Mouse (Mus musculus) kidney, embryonic 15.5 days (tissue): ENCODE data around the gene Sdk2. TPM values are rescaled to one million over a fixed set of nuclear protein-coding genes. Genes with fewer than 3 reads are reported as not detected.

ENCODE experiments used
- ATAC-seq: fragments of 200-750 bp; cut with Nextera tagmentation; replicated peaks from 2 replicates; pipeline ENCODE4 v1.8.0; 2017; ENCODE audit warnings: moderate TSS enrichment; ENCODE audit not compliant: low FRiP score
- H3K27ac ChIP-seq: fragments of 300-500 bp; sonication (generic); 2 replicates; pipeline ENCODE4 v1.5.1; 2015; ENCODE audit warnings: mild to moderate bottlenecking, inconsistent platforms
- H3K27me3 ChIP-seq: fragments of 300-500 bp; sonication (generic); 2 replicates; pipeline ENCODE4 v1.6.1; 2015; ENCODE audit warnings: inconsistent platforms
- H3K36me3 ChIP-seq: fragments of 300-500 bp; sonication (generic); 2 replicates; pipeline ENCODE4 v1.6.1; 2015; ENCODE audit warnings: inconsistent platforms
- H3K4me1 ChIP-seq: fragments of 300-500 bp; sonication (generic); 2 replicates; pipeline ENCODE4 v1.6.1; 2015; ENCODE audit warnings: inconsistent platforms
- H3K4me2 ChIP-seq: fragments of 300-500 bp; sonication (generic); 2 replicates; pipeline ENCODE4 v1.6.1; 2015; ENCODE audit warnings: moderate library complexity, mild to moderate bottlenecking, inconsistent platforms
- H3K4me3 ChIP-seq: fragments of 300-500 bp; sonication (generic); replicated peaks from 2 replicates; pipeline ENCODE4 v1.5.1; 2015; ENCODE audit warnings: mild to moderate bottlenecking, inconsistent platforms
- H3K9ac ChIP-seq: fragments of 300-500 bp; sonication (generic); 2 replicates; pipeline ENCODE4 v1.6.1; 2015; ENCODE audit warnings: mild to moderate bottlenecking, inconsistent platforms
- H3K9me3 ChIP-seq: fragments of 300-500 bp; sonication (generic); replicated peaks from 2 replicates; pipeline ENCODE4 v1.6.1; 2016; ENCODE audit warnings: inconsistent platforms
- WGBS: fragments of 180-500 bp; shearing (Covaris S2); methylation state at CpG from one replicate; pipeline ENCODE4 v1.1.7; 2015; ENCODE audit warnings: mixed read lengths; 5-methylcytosine and 5-hydroxymethylcytosine counted together
- polyA plus RNA-seq: library from polyadenylated mRNA; unstranded; fragments of >200 nt; fragmentation: Nextera tagmentation; extraction: Ambion mirVana; gene quantifications from 2 replicates; pipeline ENCODE4 v1.2.1, GENCODE M21; 2015

Sdk2 gene
- polyA plus RNA-seq, 1 experiment from 2014 or later, result 4.3 TPM

DNA sequence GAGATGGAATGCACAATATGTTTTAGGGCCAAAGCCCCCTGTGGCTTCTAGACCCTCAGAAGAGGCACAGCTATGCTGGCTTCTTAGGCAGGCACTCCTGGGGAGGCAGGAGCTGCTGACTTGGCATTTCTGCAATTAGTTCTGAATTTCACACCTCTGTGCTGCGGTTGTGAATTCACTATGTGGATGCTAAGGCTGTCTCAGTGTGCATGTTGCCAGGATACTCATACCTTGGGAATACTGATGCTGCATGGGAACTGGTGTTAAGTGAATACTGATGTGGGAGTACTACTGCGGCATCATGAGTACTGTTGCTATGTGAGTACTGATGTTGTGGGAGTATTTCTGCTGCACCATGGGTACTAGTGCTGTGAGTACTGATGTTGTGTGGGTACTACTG lies 284.4 kb downstream of the Sdk2 start:
- Histone ChIP-seq H3K4me1 (peaks cover 76% of the 10 kb centered on the region), H3K4me2 (no peak overlapping the region), H3K9ac (no peak overlapping the region), H3K27me3 (no peaks in the 10 kb centered on the region), H3K4me3 (no peak overlapping the region), H3K36me3 (no peaks in the 10 kb centered on the region), H3K9me3 (no peaks in the 10 kb centered on the region), H3K27ac (no peak overlapping the region)
- ATAC-seq, result no peak
- WGBS, result 88% methylated on average over 2 of the region's 2 CpGs

DNA sequence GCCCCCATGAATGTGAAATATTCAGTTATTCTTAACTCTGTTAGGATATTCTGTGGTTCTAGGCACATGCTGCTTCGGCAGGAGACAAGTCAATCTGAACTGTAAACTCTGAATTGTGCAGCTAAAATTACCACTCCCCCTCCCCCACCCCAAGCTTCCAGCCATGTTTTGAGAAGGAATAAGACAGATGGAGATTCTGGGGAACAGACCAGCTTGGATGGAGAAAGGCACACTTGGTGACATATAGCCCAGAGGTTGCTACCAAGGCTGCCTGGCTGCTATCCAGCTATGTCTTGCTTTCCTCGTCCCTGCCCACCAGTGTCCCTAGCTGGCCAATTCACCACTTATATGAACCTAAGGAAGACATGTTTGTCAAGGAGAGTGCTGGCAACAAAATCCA lies 284.8 kb downstream of the Sdk2 start:
- H3K4me1 ChIP-seq, result peaks cover 78% of the 10 kb centered on the region

DNA sequence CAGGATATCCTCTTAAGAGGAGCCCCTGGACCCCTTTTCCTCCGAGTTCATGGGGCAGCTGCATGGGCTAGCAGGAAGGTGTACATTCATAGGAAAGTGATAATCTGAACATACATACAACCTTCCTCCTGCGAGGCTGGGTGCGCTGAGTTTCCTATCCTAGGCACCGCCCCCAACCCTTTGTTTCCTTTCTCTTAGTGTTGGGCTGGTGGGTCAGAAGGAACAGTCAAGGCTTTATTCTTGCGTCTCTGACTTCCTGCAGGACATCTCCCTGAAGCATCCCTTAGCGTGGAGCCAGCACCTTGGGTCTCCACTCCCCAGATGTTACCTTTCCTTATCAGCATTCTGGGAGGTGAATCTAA lies 287.2 kb downstream of the Sdk2 start:
- H3K9me3 ChIP-seq, result no peaks in the 10 kb centered on the region
- WGBS, result 33% methylated on average over 6 of the region's 6 CpGs
- peaks cover 58% of the 10 kb centered on the region for H3K4me1 ChIP-seq
- no peaks in the 10 kb centered on the region for H3K27me3 ChIP-seq
- peak overlapping the region; percentile 15 for H3K4me2 ChIP-seq
- no peak for ATAC-seq
- no peak overlapping the region for H3K9ac ChIP-seq
- peak overlapping the region; percentile 81 for H3K27ac ChIP-seq
- no peak overlapping the region for H3K4me3 ChIP-seq
- H3K36me3 ChIP-seq, result no peaks in the 10 kb centered on the region

More for the DNA sequence above, 284.8 kb downstream of the Sdk2 start:
- Histone ChIP-seq H3K27me3 (no peaks in the 10 kb centered on the region), H3K9ac (no peak overlapping the region), H3K27ac (no peak overlapping the region), H3K36me3 (no peaks in the 10 kb centered on the region), H3K4me3 (no peak overlapping the region), H3K9me3 (no peaks in the 10 kb centered on the region), H3K4me2 (no peak overlapping the region)
- 41% methylated on average over 2 of the region's 2 CpGs for WGBS
- ATAC-seq, result no peak

DNA sequence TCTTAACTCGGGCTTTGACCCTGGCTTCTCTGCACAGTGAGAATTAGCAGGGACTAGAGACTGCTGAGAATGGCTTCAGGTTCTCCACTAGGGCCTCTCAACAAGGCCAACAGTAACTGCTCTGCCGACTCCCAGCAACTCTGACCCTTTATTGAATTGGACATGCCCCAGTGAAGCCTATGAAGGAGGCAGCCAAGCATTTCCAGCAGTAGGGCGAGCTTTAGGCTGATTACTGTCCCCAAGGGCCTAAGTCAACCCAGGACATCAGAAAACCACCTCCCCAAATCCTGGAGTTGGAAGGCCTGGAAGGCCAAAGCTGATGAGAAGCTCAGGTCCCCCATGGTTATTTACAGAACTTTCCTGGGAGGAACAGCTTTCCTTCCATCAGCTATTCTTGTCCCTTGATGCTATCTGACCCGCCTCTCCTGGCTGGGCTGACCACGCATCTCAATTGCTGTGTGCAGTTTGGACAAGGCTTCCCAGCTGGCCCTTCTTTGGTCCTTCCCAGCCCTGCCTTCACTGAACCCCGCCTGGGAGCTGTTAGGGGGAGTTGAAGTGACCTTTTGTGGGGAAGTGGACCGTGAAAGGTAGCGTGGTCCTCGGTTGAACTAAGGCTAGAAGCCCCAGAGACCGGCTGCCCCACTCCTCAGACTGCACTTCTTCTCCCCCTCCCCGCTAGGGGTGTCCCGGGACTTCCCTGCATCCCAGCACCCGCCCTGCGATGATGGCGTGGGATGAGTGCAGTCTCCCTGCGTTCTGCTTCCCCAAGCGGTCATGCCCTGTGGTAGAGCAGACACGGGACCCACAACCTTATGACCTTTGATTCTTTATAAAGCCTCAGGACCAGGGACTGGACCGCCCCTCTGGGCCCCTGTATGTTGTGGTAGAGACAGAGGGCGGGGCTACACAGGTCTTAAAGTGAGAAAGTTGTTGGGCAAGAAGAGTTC lies 287.8 kb downstream of the Sdk2 start:
- 12% methylated on average over 20 of the region's 20 CpGs for WGBS
- no peaks in the 10 kb centered on the region for H3K27me3 ChIP-seq
- H3K27ac ChIP-seq, result peak overlapping the region; percentile 81
- H3K36me3 ChIP-seq, result no peaks in the 10 kb centered on the region
- no peak overlapping the region for H3K4me3 ChIP-seq
- no peaks in the 10 kb centered on the region for H3K9me3 ChIP-seq
- peak overlapping the region; percentile 15 for H3K4me2 ChIP-seq
- H3K4me1 ChIP-seq, result peaks cover 54% of the 10 kb centered on the region
- no peak overlapping the region for H3K9ac ChIP-seq
- peak; percentile 65 for ATAC-seq

DNA sequence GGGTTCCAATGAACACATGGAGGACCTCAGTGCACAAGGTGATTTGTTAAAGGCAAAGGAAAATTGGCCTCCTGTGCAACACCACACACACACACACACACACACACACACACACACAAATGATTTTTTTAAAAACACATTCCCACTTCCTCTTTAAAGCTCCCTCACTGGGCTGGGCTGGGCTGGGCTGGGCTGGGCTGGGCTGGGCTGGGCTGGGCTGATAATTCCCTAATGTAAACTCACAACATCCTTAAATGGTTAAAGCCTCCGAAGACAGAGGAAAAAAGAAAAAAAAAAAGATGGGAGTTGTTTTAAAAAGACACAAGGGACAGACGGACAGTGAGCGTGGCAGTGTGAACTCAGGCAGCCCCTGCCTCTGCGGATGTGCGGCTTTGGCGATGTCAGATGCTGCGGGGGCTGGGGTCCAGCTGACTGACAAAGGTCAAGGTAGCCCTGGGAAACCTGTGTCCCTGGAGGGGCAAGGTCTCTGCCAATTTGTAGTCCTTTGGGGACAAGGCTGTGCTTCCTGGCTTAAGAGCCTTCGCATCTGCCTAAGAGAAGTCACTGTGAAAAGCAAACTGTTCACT lies 288.9 kb downstream of the Sdk2 start:
- WGBS, result 38% methylated on average over 8 of the region's 8 CpGs
- peak overlapping the region; percentile 81 for H3K27ac ChIP-seq
- no peak for ATAC-seq
- no peak overlapping the region for H3K4me3 ChIP-seq
- H3K9ac ChIP-seq, result no peak overlapping the region
- H3K4me1 ChIP-seq, result peaks cover 54% of the 10 kb centered on the region
- H3K36me3 ChIP-seq, result no peaks in the 10 kb centered on the region
- no peaks in the 10 kb centered on the region for H3K9me3 ChIP-seq
- peak overlapping the region; percentile 34; the same call in 1 of the 2 replicates for H3K4me2 ChIP-seq
- H3K27me3 ChIP-seq, result no peaks in the 10 kb centered on the region

DNA sequence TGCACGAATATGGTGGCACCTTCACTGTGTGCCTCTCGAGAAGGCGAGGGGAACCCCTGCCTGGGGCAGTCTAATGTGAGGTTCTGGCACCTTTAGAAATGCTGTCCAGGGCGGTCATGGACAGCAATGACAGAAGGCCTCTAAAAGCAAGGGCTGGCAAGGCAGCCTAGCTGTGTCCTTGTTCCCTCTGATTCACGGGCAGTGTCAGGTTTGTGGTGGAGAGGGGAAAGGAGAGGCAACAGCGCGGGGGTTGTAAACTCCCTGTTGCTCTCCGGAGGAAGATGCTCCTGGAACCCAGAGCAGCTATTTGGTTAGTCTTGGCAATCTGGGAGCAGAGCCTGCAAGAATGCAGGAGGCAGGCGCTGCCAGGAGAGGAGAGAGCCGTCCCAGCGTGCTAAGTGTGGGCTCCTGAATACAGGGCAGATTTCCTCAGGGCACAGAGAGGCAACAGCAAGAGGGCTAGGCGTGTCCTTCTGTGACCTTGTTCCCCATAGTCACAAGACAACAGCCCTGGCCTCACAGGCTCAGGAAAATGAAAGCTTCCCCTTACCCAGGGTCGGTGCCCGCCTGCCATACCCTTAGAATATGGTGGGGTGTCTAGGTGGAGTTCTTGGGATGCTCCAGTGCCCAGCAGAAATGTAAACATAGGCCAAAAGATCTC lies 289.9 kb downstream of the Sdk2 start:
- WGBS, result 59% methylated on average over 14 of the region's 14 CpGs
- H3K4me2 ChIP-seq, result no peak overlapping the region
- no peaks in the 10 kb centered on the region for H3K27me3 ChIP-seq
- H3K4me1 ChIP-seq, result peaks cover 48% of the 10 kb centered on the region
- H3K9ac ChIP-seq, result no peak overlapping the region
- peak overlapping the region; percentile 41 for H3K27ac ChIP-seq
- no peak overlapping the region for H3K4me3 ChIP-seq
- no peaks in the 10 kb centered on the region for H3K36me3 ChIP-seq
- no peak for ATAC-seq
- no peaks in the 10 kb centered on the region for H3K9me3 ChIP-seq

DNA sequence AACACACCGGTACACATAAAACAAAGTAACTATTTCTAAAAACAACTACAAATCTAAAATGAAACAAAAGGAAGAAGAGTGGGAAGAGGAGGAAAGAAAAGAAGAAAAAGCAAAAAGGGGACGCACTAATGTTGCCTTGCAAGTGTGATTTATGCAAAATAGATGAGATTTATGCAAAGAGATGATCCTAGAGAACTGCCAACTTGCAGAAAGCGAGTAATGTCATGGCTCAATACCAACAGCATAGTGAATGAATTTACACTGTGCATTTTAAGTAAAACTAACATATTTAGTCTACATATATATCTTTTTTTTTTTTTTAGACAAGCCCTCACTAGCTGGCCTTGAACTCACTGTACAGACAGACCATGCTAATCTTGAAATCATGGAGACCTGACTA lies 292.1 kb downstream of the Sdk2 start:
- no peaks in the 10 kb centered on the region for H3K27me3 ChIP-seq
- H3K27ac ChIP-seq, result no peak overlapping the region
- 88% methylated on average over 3 of the region's 3 CpGs for WGBS
- no peak overlapping the region for H3K9ac ChIP-seq
- no peak overlapping the region for H3K4me2 ChIP-seq
- H3K36me3 ChIP-seq, result no peaks in the 10 kb centered on the region
- ATAC-seq, result no peak
- H3K4me3 ChIP-seq, result no peak overlapping the region
- no peaks in the 10 kb centered on the region for H3K9me3 ChIP-seq
- H3K4me1 ChIP-seq, result peaks cover 31% of the 10 kb centered on the region

DNA sequence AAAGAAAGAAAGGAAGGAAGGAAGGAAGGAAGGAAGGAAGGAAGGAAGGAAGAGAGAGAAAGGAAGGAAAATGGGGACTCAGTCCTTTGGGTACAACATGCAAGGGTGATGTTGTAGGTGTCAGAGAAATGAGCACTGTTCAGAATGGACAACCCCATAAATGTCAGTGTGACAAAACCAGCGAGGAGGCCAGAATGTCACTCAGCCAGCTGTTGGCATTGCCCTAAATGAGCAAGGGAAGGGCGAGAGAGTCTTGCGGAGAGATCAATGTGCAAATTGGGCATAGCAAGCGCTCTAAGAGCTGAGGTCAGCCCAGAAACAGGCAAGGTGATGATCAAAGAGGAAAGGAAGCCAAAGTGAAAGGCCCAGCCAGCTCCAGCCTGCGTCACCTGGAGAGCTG lies 293.7 kb downstream of the Sdk2 start:
- WGBS, result 86% methylated on average over 5 of the region's 5 CpGs

DNA sequence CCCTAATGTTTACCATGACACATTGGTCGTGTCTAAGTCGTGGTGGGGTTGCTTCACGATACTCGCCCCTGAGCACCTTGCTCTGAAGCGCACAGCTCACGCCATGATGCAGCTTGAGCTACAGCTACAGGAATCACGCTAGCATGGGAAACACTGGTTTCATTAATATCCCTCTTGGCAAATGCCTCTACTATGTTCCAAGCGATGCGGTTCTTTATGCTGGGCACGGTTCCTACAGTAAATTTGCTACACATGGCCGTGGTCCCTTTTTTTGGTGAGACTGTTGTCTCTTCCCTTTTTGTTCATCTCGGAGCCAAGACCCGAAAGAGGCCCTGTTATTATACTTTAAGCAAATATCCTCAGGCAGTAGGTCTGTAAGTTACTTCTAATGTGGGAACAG lies 295.7 kb downstream of the Sdk2 start:
- no peaks in the 10 kb centered on the region for H3K36me3 ChIP-seq

More for the DNA sequence above, 293.7 kb downstream of the Sdk2 start:
- H3K36me3 ChIP-seq, result no peaks in the 10 kb centered on the region
- H3K9me3 ChIP-seq, result no peaks in the 10 kb centered on the region
- H3K9ac ChIP-seq, result no peak overlapping the region
- ATAC-seq, result no peak
- no peak overlapping the region for H3K4me2 ChIP-seq
- H3K4me1 ChIP-seq, result peaks cover 15% of the 10 kb centered on the region
- no peak overlapping the region for H3K4me3 ChIP-seq
- no peaks in the 10 kb centered on the region for H3K27me3 ChIP-seq
- H3K27ac ChIP-seq, result no peak overlapping the region

DNA sequence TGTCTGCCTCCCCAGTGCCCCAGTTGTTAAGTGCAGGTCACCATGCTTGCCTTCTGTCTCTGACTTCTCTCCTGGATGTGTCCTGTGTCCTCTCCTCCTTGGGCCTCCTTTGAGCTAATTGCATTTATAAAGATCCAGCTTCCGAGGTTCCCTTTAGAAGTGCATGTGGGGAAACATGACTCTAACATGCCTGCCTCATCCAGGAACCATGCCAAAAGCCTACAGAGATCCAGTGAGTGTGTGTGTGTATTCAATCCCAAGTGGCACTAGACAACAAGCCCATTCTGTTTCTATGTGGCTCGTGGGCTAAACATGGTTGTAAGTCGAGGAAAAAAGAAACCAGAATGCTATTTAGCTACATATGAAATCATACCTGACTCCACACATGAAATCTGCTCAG lies 298.5 kb downstream of the Sdk2 start:
- no peak overlapping the region for H3K27ac ChIP-seq

More for the DNA sequence above, 295.7 kb downstream of the Sdk2 start:
- Histone ChIP-seq H3K27ac (no peak overlapping the region), H3K4me1 (peaks cover 18% of the 10 kb centered on the region), H3K9ac (no peak overlapping the region), H3K27me3 (no peaks in the 10 kb centered on the region), H3K4me3 (no peak overlapping the region), H3K9me3 (no peaks in the 10 kb centered on the region), H3K4me2 (no peak overlapping the region)
- 94% methylated on average over 13 of the region's 13 CpGs for WGBS
- no peak for ATAC-seq

DNA sequence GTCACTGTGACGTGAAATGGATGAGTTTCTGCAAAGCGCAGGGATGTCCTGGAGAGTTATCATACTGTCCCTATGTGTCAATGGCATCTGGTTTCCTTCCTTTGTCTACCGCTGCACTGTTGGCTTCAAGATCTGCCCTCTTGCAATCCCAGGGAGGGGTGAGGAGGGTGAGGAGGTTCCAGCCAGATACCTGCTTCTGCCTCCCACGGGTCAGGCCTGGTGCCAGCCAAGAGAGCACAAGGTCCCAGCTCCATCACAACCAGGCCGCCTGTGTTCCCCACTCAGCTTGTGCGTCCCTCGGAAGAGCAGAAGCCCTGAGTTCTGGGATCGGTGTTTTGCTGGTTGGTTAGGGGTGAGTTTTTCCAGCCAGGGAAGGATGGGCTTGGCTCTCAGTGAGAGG lies 299.6 kb downstream of the Sdk2 start:
- no peak overlapping the region for H3K9ac ChIP-seq
- 41% methylated on average over 8 of the region's 8 CpGs for WGBS
- ATAC-seq, result peak; percentile 37; the same call in 1 of the 2 replicates
- 0 out of 2 replicates have a peak overlapping the region, but pooled peaks have one; percentile 6 for H3K4me2 ChIP-seq
- H3K4me1 ChIP-seq, result peaks cover 32% of the 10 kb centered on the region
- H3K27ac ChIP-seq, result peak overlapping the region; percentile 39
- H3K36me3 ChIP-seq, result no peaks in the 10 kb centered on the region
- H3K9me3 ChIP-seq, result no peaks in the 10 kb centered on the region
- no peaks in the 10 kb centered on the region for H3K27me3 ChIP-seq
- H3K4me3 ChIP-seq, result no peak overlapping the region

More for the DNA sequence above, 298.5 kb downstream of the Sdk2 start:
- H3K4me2 ChIP-seq, result no peak overlapping the region
- H3K9me3 ChIP-seq, result no peaks in the 10 kb centered on the region
- H3K4me1 ChIP-seq, result peaks cover 29% of the 10 kb centered on the region
- ATAC-seq, result no peak
- H3K36me3 ChIP-seq, result no peaks in the 10 kb centered on the region
- H3K4me3 ChIP-seq, result no peak overlapping the region
- H3K9ac ChIP-seq, result no peak overlapping the region
- H3K27me3 ChIP-seq, result no peaks in the 10 kb centered on the region
- WGBS, result 69% methylated on average over 3 of the region's 3 CpGs
